Mouse (Mus musculus): ENCODE measurements around the gene Sept9.

The Sept9 gene

GRCm38 (mm10) chr11:117199282-117200175 is at the start of gene Sept9:
Gene Sept9, plus strand, starts transcription at chr11:117199661.
- peak; percentile 74 for DNase-seq

- DNase-seq = no peak
Observed at GRCm38 (mm10) chr11:117150467-117150966, 48.9 kb upstream of the Sept9 start.

GRCm38 (mm10) chr11:117151461-117151860 is 48.0 kb upstream of the Sept9 start:
- DNase-seq = no peak

- DNase-seq = no peak
Observed at GRCm38 (mm10) chr11:117152541-117152940, 46.9 kb upstream of the Sept9 start.

DNA sequence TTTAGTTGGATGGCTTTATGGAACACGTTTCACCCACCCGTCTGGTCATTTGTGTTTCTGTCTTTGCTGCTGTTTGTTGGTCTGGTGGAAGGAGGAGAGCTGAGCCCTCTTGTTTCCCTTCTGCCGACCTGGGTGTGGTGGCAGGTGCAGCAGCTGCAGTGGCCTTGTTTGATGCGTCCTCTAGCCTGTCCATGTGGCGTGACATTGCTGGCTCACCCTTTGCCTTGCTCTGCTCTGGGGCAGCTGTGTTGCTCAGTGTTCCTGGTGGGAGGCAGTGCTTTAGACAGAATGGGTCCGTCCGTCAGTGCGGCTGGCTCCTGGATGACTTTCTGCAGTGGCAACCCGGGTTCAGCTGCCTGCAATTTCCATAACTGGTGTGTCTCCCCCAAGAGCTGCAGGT is 45.9 kb upstream of the Sept9 start:
- DNase-seq = no peak

DNA sequence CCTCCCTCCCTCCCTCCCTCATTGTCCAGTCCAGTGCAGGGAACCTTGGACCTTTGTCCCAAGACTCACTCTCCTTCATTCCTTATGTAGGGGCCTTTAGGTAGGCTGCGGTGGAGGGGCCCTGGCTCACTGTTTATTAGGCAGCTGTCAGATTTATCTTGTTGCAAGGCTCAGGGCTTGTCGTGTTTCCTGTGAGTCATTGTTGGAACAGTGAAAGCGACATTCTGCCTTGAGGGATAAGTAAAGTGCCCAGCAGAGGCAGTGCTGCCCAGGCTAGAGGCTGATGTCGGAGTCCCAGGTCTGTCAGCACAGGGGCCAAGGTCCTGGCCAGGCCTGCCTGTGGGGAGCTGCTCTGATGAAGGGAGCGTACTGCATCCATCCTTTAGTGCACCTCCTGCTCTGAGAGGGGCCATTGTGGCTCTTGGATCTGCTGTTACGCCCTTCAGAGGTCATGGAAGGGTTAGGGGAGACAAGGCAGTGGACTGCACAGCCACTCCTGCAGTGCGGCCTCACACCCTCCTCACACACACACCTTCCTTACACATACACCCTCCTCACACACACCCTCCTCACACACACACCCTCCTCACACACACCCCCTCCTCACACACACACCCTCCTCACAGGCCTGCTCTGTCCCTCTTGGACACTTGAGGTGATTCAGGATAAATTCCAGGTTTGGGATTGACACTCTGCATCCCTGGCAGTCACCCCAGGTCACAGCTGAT is 45.2 kb upstream of the Sept9 start:
- no peak for DNase-seq

- no peak for DNase-seq
Observed at GRCm38 (mm10) chr11:117156725-117157124, 42.7 kb upstream of the Sept9 start.

- DNase-seq = no peak
Observed at GRCm38 (mm10) chr11:117158343-117158742, 41.1 kb upstream of the Sept9 start.

- no peak for DNase-seq
Observed at GRCm38 (mm10) chr11:117159257-117159945, 40.1 kb upstream of the Sept9 start.

DNA sequence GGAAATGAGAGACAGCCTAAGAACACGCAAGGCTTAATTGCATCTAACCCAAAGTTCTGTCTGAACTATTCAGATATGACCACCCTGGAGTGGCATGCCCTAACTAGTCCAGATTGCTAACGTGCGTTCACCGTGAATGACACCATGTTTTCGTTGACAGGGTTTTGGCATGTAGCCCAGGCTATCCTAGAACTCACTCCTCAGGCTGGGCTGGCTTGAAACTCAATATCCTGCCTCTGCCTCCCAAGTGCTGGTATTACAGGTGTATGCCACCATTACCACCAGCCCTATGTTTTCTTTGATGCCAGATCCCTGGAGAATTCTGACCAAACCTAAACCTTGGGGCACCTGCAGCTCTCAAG is 39.5 kb upstream of the Sept9 start:
- DNase-seq = no peak

DNA sequence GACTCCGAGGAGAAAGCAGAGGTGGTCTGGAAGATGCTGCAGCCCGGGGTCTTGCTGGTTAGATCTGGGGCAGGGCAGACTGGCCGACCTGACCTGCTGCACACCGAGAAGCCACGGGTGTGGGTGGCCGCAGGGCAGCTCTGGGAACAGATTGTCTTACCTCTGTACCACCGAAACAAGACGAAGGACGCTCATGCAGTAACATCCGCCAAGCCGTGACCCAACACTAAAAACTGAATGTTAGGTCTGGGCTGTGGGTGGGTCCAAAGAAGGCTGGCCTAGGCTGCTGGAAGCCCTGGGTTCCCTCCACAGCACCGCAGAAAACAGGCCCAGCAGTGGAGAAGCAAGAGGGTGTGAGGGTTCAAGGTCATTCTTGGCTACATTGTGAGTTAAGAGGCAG is 38.7 kb upstream of the Sept9 start:
- DNase-seq = no peak

- DNase-seq = no peak
Observed at GRCm38 (mm10) chr11:117161574-117161973, 37.9 kb upstream of the Sept9 start.

- no peak for DNase-seq
Observed at GRCm38 (mm10) chr11:117163098-117163497, 36.4 kb upstream of the Sept9 start.

DNA sequence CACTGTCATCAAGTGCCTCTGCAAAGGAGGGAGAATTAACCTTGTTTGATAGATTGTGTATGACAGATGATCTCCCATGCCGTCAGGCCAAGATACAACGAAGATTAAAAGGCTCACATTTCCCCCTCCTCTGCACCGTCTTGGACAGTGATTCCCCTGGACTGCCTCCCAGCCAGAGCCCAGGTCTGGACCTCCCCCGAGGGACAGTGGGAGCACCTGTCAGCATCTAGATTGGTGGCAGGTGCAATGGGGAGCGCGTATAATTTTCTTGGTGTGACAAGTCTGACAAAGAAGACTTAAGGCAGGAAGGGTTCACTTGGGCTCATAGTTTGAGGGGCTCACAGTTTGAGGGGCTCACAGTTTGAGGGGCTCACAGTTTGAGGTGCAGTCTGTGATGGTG is 35.7 kb upstream of the Sept9 start:
- no peak for DNase-seq

- no peak for DNase-seq
Observed at GRCm38 (mm10) chr11:117168278-117169087, 31.0 kb upstream of the Sept9 start.

- no peak for DNase-seq
Observed at GRCm38 (mm10) chr11:117169088-117169635, 30.3 kb upstream of the Sept9 start.

DNA sequence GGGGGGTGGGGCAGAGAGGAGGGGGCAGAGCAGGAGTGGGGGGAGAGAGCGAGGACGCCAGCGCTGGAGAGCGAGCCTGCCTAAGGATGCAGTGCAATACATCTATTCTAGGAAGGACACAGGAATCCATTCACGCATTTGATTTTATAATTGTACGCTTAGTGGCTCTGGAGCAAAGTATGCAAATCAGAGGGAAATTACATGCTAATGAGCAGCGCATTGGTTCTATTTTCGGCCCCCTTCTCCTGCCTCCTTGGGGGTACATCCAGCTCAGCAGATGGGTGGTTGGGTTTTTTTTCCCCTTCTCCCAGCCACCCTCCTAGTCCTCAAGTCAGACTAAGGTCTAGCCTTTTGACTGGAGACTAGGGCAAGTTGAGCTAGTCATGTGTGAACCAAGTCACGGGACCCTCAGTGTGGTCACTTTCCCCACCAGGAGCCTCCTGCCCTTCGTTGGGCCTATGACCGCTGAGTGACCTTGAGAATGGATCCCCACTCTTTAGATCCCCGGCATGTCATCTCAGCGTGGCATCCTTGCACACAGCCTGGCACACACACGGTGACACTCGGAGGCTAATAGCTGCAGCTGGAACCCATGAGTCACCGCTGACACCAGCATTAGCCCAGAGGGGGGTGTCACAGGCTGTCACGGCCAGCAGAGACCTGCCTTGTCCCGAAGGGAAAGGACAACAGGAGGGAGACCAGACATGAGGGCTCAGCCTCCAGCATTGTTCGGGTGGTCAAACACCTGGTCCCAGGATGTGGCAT is 29.5 kb upstream of the Sept9 start:
- DNase-seq = no peak

- DNase-seq = peak; percentile 6
Observed at GRCm38 (mm10) chr11:117174098-117174892, 25.2 kb upstream of the Sept9 start.

DNA sequence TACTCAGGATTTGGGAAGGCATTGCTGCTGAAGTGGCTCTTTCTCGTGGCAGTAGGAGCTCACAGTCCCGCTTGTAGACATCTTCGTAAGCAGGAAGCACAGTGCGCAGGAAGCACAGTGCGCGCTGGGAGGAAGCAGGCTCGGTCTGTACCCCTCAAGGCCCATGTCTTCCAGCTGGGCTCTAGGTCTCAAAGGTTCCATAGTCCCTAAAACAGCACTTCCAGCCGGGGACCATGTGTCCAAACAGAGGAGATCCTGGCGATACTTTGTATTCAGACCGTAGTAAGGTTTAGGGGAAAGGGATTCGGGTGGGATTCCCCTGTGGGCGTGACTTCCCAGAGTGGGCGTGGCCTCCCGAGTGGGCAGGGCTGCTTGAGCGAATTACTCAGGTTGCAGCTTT is 24.5 kb upstream of the Sept9 start:
- DNase-seq = peak; percentile 58

- DNase-seq = no peak
Observed at GRCm38 (mm10) chr11:117175472-117175871, 24.0 kb upstream of the Sept9 start.

DNA sequence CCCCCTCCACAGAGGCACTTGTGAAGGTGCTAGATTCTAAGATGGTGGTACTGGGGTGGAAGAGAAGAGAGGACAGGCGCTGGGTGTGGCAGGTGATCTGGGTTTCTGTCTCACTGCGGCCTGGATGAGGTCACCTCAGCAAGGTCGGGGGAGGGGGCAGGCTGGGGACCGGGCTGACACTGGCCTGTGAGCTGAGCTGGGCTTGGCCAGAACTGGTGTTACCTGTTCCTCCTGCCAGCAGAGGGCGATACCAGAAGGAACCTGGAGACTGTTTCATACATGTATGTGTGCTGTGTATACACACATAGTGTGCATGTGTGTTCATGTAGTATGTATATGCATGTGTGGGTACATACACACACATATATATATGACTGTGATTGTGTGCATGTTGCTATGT is 23.2 kb upstream of the Sept9 start:
- DNase-seq = peak; percentile 54

All from thymus, postnatal 25 days (tissue).